Mouse (Mus musculus) embryonic facial prominence, embryonic 12.5 days (tissue): ENCODE data around the gene Lancl1. TPM values are rescaled to one million over a fixed set of nuclear protein-coding genes. Genes with fewer than 3 reads are reported as not detected.
A peak's percentile ranks its signal among the peaks of the same experiment; 100 is the strongest.

Experiments used
- ATAC-seq: fragments of 200-750 bp; cut with Nextera tagmentation; 2 replicates; pipeline ENCODE4 v1.8.0; 2017; ENCODE audit not compliant: insufficient number of reproducible peaks, insufficient read depth, low FRiP score, low TSS enrichment
- H3K27ac ChIP-seq: fragments of 300-500 bp; sonication (generic); 2 replicates; pipeline ENCODE4 v1.5.1; 2016; ENCODE audit warnings: mild to moderate bottlenecking
- H3K27me3 ChIP-seq: fragments of 300-500 bp; sonication (generic); 2 replicates; pipeline ENCODE4 v1.6.1; 2016; ENCODE audit warnings: mild to moderate bottlenecking, moderate library complexity
- H3K36me3 ChIP-seq: fragments of 300-500 bp; sonication (generic); 2 replicates; pipeline ENCODE4 v1.6.1; 2016; ENCODE audit warnings: mild to moderate bottlenecking
- H3K4me1 ChIP-seq: fragments of 300-500 bp; sonication (generic); 2 replicates; pipeline ENCODE4 v1.6.1; 2016
- H3K4me2 ChIP-seq: fragments of 300-500 bp; sonication (generic); replicated peaks from 2 replicates; pipeline ENCODE4 v1.6.1; 2016; ENCODE audit warnings: mild to moderate bottlenecking, moderate library complexity
- H3K4me3 ChIP-seq: fragments of 300-500 bp; sonication (generic); 2 replicates; pipeline ENCODE4 v1.5.1; 2016; ENCODE audit warnings: mild to moderate bottlenecking
- H3K9ac ChIP-seq: fragments of 300-500 bp; sonication (generic); 2 replicates; pipeline ENCODE4 v1.6.1; 2016; ENCODE audit warnings: mild to moderate bottlenecking, moderate library complexity
- H3K9me3 ChIP-seq: fragments of 300-500 bp; sonication (generic); 2 replicates; pipeline ENCODE4 v1.6.1; 2016; ENCODE audit warnings: mild to moderate bottlenecking, moderate library complexity
- WGBS: fragments of 180-500 bp; shearing (Covaris S2); methylation state at CpG from one replicate; pipeline ENCODE4 v1.1.7; 2016; 5-methylcytosine and 5-hydroxymethylcytosine counted together
- polyA plus RNA-seq: library from polyadenylated mRNA; unstranded; fragments of >200 nt; fragmentation: Nextera tagmentation; extraction: Ambion mirVana; gene quantifications from 2 replicates; pipeline ENCODE4 v1.2.1, GENCODE M21; 2016

The Lancl1 gene
- polyA plus RNA-seq = 110 and 115 TPM in 2 replicates

DNA sequence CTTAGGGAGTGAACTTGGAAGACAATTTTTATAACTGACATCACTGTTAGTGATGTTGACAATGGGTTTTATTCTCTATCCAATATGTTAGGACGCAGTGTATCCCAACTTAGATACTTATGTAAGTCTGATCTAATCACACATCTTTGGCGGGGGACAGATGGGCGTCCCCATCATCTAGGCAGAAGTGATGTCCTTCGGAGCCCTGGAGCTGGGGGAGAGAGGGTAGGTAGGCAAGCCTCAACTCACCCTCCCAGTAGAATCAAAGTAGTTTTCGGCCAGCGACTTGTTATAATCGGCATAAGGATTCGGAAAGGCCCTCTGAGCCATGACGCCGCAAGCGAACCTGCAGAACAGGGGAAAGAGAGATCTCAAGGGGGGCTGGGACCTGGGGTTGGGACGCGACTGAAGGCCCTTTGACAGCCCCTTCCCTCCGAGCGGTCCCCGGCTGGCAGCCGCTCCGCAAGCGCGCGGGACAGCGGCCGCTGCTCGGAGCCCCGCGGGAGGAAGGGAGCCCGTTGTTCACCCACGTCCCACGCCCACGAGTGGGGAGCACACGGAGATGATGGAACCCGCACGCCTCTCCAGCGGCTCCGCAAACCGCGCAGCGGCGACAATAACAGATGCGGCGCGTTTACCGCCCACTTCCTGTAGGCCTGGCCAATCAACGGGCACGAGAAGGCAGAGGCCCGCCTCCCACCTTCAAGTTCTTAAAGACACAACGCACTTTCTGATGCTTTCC lies at the start of gene Lancl1:
Gene Lancl1 (minus strand): TSS at position 627 of the 742 bp plus-strand sequence.
- no peaks in the 10 kb centered on the region for H3K9me3 ChIP-seq
- peak within 1 kb of the TSS; percentile 82 for H3K9ac ChIP-seq
- peak; percentile 90 for ATAC-seq
- peak within 1 kb of the TSS; percentile 91 for H3K4me3 ChIP-seq
- WGBS = under 1% methylated on average over 37 of the region's 47 CpGs
- H3K27ac ChIP-seq = no peak within 1 kb of the TSS
- H3K27me3 ChIP-seq = no peaks in the 10 kb centered on the region
- H3K4me2 ChIP-seq = peak within 1 kb of the TSS; percentile 66
- peaks cover 23% of the 10 kb centered on the region for H3K36me3 ChIP-seq
- peaks cover 5% of the 10 kb centered on the region; the same call in 1 of the 2 replicates for H3K4me1 ChIP-seq

DNA sequence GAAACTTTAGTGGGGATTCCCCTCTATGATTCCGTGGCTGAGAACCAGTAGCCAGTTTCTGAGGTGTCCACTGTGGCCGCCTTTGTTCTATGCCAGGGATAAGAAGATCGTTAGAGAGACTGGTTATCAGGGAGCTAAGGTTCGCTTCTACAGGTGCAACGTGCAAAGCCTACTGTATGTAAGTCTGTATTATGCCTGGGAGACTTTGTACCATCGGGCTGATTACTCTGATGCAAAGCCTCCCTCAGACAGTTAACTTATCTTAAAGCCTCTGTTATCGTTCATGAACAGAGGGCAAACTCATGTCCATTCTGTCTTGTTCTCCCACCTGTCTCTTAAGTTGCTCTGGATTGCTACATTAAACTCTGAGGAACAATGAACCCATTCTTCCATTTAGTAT lies 40.5 kb upstream of the Lancl1 start:
- H3K4me3 ChIP-seq = no peak overlapping the region
- no peaks in the 10 kb centered on the region for H3K27me3 ChIP-seq
- WGBS = 85% methylated on average over 7 of the region's 7 CpGs
- no peak overlapping the region for H3K9ac ChIP-seq
- H3K9me3 ChIP-seq = no peaks in the 10 kb centered on the region
- no peaks in the 10 kb centered on the region for H3K36me3 ChIP-seq
- no peaks in the 10 kb centered on the region for H3K4me1 ChIP-seq
- H3K4me2 ChIP-seq = no peak overlapping the region
- ATAC-seq = no peak
- H3K27ac ChIP-seq = no peak overlapping the region

- Histone ChIP-seq H3K4me1 (no peaks in the 10 kb centered on the region), H3K4me3 (no peak overlapping the region), H3K27ac (no peak overlapping the region), H3K9ac (no peak overlapping the region), H3K4me2 (no peak overlapping the region), H3K36me3 (no peaks in the 10 kb centered on the region), H3K9me3 (no peaks in the 10 kb centered on the region), H3K27me3 (no peaks in the 10 kb centered on the region)
- WGBS = 77% methylated on average over 2 of the region's 2 CpGs
- no peak for ATAC-seq
Observed at GRCm38 (mm10) chr1:67078666-67079065, 40.0 kb upstream of the Lancl1 start.

DNA sequence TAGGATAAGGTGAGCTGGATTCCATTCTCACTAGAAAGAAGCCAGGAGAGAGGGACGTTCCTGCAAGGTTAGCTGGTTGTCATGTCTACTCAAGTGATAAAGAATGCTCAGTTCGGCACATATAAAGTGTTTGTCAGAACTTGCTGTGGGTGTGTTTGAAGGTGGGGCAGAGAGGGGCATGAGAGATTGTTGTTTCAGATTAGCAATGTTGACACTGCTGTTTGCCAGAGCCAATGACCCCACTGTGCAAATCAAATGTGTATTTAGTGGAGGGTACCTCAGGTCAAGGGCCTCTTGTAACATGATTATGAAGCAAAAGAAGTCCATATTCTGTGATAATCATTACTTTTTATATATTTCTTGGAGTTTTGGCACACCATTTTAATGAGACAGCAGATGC lies 39.1 kb upstream of the Lancl1 start:
- no peak for ATAC-seq
- Histone ChIP-seq H3K36me3 (no peaks in the 10 kb centered on the region), H3K9ac (no peak overlapping the region), H3K4me2 (no peak overlapping the region), H3K27ac (no peak overlapping the region), H3K4me1 (no peaks in the 10 kb centered on the region), H3K4me3 (no peak overlapping the region), H3K9me3 (no peaks in the 10 kb centered on the region), H3K27me3 (no peaks in the 10 kb centered on the region)
- 69% methylated on average over 2 of the region's 2 CpGs for WGBS

GRCm38 (mm10) chr1:67067561-67067960 lies 28.9 kb upstream of the Lancl1 start:
- Histone ChIP-seq H3K9me3 (no peaks in the 10 kb centered on the region), H3K4me2 (no peak overlapping the region), H3K9ac (no peak overlapping the region), H3K27me3 (no peaks in the 10 kb centered on the region), H3K4me3 (no peak overlapping the region), H3K36me3 (no peaks in the 10 kb centered on the region), H3K27ac (no peak overlapping the region), H3K4me1 (no peaks in the 10 kb centered on the region)
- ATAC-seq = no peak
- 64% methylated on average over 1 of the region's 1 CpGs for WGBS

- H3K4me3 ChIP-seq = no peak overlapping the region
- H3K36me3 ChIP-seq = no peaks in the 10 kb centered on the region
- H3K27ac ChIP-seq = no peak overlapping the region
- H3K9ac ChIP-seq = no peak overlapping the region
- no peak for ATAC-seq
- no peaks in the 10 kb centered on the region for H3K9me3 ChIP-seq
- H3K27me3 ChIP-seq = no peaks in the 10 kb centered on the region
- WGBS = 86% methylated on average over 9 of the region's 9 CpGs
- H3K4me2 ChIP-seq = no peak overlapping the region
- no peaks in the 10 kb centered on the region for H3K4me1 ChIP-seq
Observed at GRCm38 (mm10) chr1:67065347-67066270, 26.9 kb upstream of the Lancl1 start.

GRCm38 (mm10) chr1:67061456-67062085 lies 22.9 kb upstream of the Lancl1 start:
- no peak overlapping the region for H3K9ac ChIP-seq
- WGBS = 10% methylated on average over 7 of the region's 7 CpGs
- H3K27ac ChIP-seq = no peak overlapping the region
- peak; percentile 87; the same call in 1 of the 2 replicates for ATAC-seq
- no peaks in the 10 kb centered on the region for H3K36me3 ChIP-seq
- no peaks in the 10 kb centered on the region for H3K27me3 ChIP-seq
- no peaks in the 10 kb centered on the region for H3K4me1 ChIP-seq
- H3K4me2 ChIP-seq = no peak overlapping the region
- H3K4me3 ChIP-seq = no peak overlapping the region
- no peaks in the 10 kb centered on the region for H3K9me3 ChIP-seq

DNA sequence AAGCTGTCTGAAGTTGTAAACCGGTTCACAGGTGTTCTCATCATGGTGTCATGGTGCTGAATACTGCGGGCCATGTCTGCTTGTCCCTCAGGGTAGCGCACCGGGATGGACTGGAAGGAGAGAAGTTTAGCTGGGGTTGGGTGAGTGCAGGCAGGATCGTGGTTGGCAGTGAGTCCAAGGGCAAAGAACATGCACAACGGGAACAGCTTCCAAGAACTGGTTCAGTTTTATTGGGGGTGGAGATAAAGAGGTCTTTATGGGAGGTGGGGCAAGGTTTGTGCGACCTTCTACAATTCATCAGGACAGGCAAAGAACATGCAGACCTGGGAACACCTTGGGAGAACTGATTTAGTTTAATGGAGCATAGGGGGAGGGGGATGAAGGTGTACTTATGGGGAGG lies 17.1 kb upstream of the Lancl1 start:
- H3K27ac ChIP-seq = no peak overlapping the region
- H3K27me3 ChIP-seq = no peaks in the 10 kb centered on the region
- H3K9me3 ChIP-seq = no peaks in the 10 kb centered on the region
- no peak overlapping the region for H3K4me2 ChIP-seq
- H3K36me3 ChIP-seq = no peaks in the 10 kb centered on the region
- H3K4me3 ChIP-seq = no peak overlapping the region
- WGBS = 92% methylated on average over 7 of the region's 7 CpGs
- H3K4me1 ChIP-seq = no peaks in the 10 kb centered on the region
- no peak for ATAC-seq
- H3K9ac ChIP-seq = no peak overlapping the region

DNA sequence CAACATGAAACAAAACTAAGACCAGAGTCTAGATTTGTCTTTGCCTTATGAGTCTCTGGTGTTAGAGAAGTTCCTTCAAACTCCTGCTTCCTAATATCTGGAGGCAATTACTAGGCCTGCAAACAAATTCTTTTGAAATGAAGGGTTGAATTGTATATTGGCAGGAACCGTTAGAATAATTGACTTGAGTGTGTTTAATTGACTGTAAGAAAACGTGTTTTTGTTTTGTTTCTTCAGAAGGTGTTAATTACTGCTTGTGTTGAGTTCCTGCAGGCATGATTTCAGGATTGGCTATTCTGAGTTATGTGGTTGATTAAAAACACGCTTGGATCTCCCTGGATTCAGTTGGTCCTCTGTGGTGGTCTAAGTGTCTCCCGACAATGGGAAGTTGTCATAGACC lies 14.0 kb upstream of the Lancl1 start:
- Histone ChIP-seq H3K27me3 (no peaks in the 10 kb centered on the region), H3K9ac (no peak overlapping the region), H3K4me2 (no peak overlapping the region), H3K4me1 (no peaks in the 10 kb centered on the region), H3K4me3 (no peak overlapping the region), H3K36me3 (no peaks in the 10 kb centered on the region), H3K27ac (no peak overlapping the region), H3K9me3 (no peaks in the 10 kb centered on the region)
- 38% methylated on average over 4 of the region's 4 CpGs for WGBS
- ATAC-seq = no peak

DNA sequence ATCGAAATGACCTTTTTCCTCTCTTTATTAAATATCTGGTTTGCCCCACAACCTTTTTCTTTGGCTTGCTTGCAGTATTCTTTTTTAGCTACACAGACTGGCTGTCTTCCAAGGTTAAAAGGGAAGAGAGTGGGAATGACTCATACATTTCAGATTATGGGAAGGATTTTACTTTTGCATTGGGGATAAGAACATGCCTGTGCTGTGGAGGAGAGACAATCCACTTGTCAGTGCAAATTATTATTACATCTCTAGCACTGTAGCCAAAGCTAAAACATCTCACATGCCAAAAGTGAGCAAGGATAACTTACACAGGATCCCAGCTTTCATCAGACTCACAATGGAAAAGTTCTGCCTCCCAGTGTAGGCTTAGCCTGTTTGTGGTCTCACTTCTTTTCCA lies 10.9 kb upstream of the Lancl1 start:
- Histone ChIP-seq H3K9ac (no peak overlapping the region), H3K9me3 (no peaks in the 10 kb centered on the region), H3K4me1 (no peaks in the 10 kb centered on the region), H3K36me3 (no peaks in the 10 kb centered on the region), H3K4me3 (no peak overlapping the region), H3K4me2 (no peak overlapping the region), H3K27me3 (no peaks in the 10 kb centered on the region), H3K27ac (no peak overlapping the region)
- no peak for ATAC-seq
- 67% methylated on average over 1 of the region's 1 CpGs for WGBS

DNA sequence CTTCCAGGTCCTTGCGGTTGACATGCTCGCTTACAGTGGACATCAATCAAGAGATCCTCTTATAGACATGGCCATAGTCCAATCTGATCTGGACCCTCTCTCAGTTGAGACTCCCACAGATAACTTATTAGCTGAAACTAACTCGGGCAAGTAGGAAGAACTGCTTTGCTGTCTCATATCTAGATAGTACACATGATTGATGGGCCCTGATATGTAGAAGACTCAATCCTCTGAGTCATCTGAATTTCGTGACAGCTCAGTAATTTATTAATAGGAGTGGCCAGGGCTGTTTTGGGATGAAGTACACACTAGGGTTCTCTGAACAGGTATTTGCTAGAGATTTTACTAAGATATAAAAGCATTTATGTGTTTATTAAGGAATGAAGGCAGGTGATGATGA lies 10.0 kb upstream of the Lancl1 start:
- 82% methylated on average over 4 of the region's 4 CpGs for WGBS
- H3K4me1 ChIP-seq = no peaks in the 10 kb centered on the region
- no peaks in the 10 kb centered on the region for H3K36me3 ChIP-seq
- H3K9me3 ChIP-seq = no peaks in the 10 kb centered on the region
- no peak overlapping the region for H3K27ac ChIP-seq
- H3K4me3 ChIP-seq = no peak overlapping the region
- H3K9ac ChIP-seq = no peak overlapping the region
- no peaks in the 10 kb centered on the region for H3K27me3 ChIP-seq
- H3K4me2 ChIP-seq = no peak overlapping the region
- ATAC-seq = no peak
